Mouse (Mus musculus) monocyte, adult 5-6 weeks (primary cell): ENCODE results near the gene Zeb2. TPM values are rescaled to one million over a fixed set of nuclear protein-coding genes. Genes with fewer than 3 reads are reported as not detected.

Experiments used
- ATAC-seq: fragments of 153-309, 156-312 bp; replicated peaks from 2 replicates; pipeline ENCODE4 v1.8.0; 2017; ENCODE audit warnings: mild to moderate bottlenecking; ENCODE audit not compliant: low TSS enrichment, insufficient number of reproducible peaks, severe bottlenecking, poor library complexity, low FRiP score
- total RNA-seq: library from RNA; stranded (forward); fragments of 200-1000, 200-491, 200-594 nt; gene quantifications from 3 replicates; pipeline ENCODE4 v1.2.3, GENCODE M21; 2017

Zeb2 gene
- total RNA-seq, 1 experiment from 2014 or later = 284 TPM

- ATAC-seq = no peak
These were observed 147.6 kb downstream of the Zeb2 start for GRCm38 (mm10) chr2:44969640-44970039.

- no peak for ATAC-seq
These were observed 148.0 kb downstream of the Zeb2 start for GRCm38 (mm10) chr2:44969226-44969625.

- ATAC-seq = no peak
These were observed 151.2 kb downstream of the Zeb2 start for GRCm38 (mm10) chr2:44965834-44966555.

- no peak for ATAC-seq
These were observed 154.6 kb downstream of the Zeb2 start for GRCm38 (mm10) chr2:44962620-44963019.

GRCm38 (mm10) chr2:44961192-44961591, 156.0 kb downstream of the Zeb2 start:
- ATAC-seq = no peak

- ATAC-seq = no peak
These were observed 156.6 kb downstream of the Zeb2 start for GRCm38 (mm10) chr2:44960561-44960960.

GRCm38 (mm10) chr2:44957329-44957797, 159.8 kb downstream of the Zeb2 start:
- ATAC-seq = no peak

GRCm38 (mm10) chr2:44956232-44956631, 161.0 kb downstream of the Zeb2 start:
- no peak for ATAC-seq

GRCm38 (mm10) chr2:44955506-44955905, 161.7 kb downstream of the Zeb2 start:
- no peak for ATAC-seq

GRCm38 (mm10) chr2:44954180-44954579, 163.0 kb downstream of the Zeb2 start:
- no peak for ATAC-seq

GRCm38 (mm10) chr2:44952830-44953422, 164.3 kb downstream of the Zeb2 start:
- ATAC-seq = peak; percentile 71

GRCm38 (mm10) chr2:44951651-44952213, 165.5 kb downstream of the Zeb2 start:
- ATAC-seq = no peak

GRCm38 (mm10) chr2:44944689-44945088, 172.5 kb downstream of the Zeb2 start:
- no peak for ATAC-seq

Other genes starting within 250 kb of the Zeb2 start
- gene Gtdc1, start 189.7 kb downstream of the Zeb2 start, total RNA-seq = 40.5 to 65.8 TPM (median 56.7 TPM) in 3 replicates